Mouse (Mus musculus) embryonic facial prominence, embryonic 12.5 days (tissue): ENCODE measurements around the gene Dusp3. TPM values are rescaled to one million over a fixed set of nuclear protein-coding genes. Genes with fewer than 3 reads are reported as not detected.

ENCODE experiments used
- ATAC-seq: fragments of 200-750 bp; cut with Nextera tagmentation; 2 replicates; pipeline ENCODE4 v1.8.0; 2017; ENCODE audit not compliant: insufficient number of reproducible peaks, insufficient read depth, low FRiP score, low TSS enrichment
- H3K27ac ChIP-seq: fragments of 300-500 bp; sonication (generic); 2 replicates; pipeline ENCODE4 v1.5.1; 2016; ENCODE audit warnings: mild to moderate bottlenecking
- H3K27me3 ChIP-seq: fragments of 300-500 bp; sonication (generic); 2 replicates; pipeline ENCODE4 v1.6.1; 2016; ENCODE audit warnings: mild to moderate bottlenecking, moderate library complexity
- H3K36me3 ChIP-seq: fragments of 300-500 bp; sonication (generic); 2 replicates; pipeline ENCODE4 v1.6.1; 2016; ENCODE audit warnings: mild to moderate bottlenecking
- H3K4me1 ChIP-seq: fragments of 300-500 bp; sonication (generic); 2 replicates; pipeline ENCODE4 v1.6.1; 2016
- H3K4me2 ChIP-seq: fragments of 300-500 bp; sonication (generic); replicated peaks from 2 replicates; pipeline ENCODE4 v1.6.1; 2016; ENCODE audit warnings: mild to moderate bottlenecking, moderate library complexity
- H3K4me3 ChIP-seq: fragments of 300-500 bp; sonication (generic); 2 replicates; pipeline ENCODE4 v1.5.1; 2016; ENCODE audit warnings: mild to moderate bottlenecking
- H3K9ac ChIP-seq: fragments of 300-500 bp; sonication (generic); 2 replicates; pipeline ENCODE4 v1.6.1; 2016; ENCODE audit warnings: mild to moderate bottlenecking, moderate library complexity
- H3K9me3 ChIP-seq: fragments of 300-500 bp; sonication (generic); 2 replicates; pipeline ENCODE4 v1.6.1; 2016; ENCODE audit warnings: mild to moderate bottlenecking, moderate library complexity
- WGBS: fragments of 180-500 bp; shearing (Covaris S2); methylation state at CpG from one replicate; pipeline ENCODE4 v1.1.7; 2016; 5-methylcytosine and 5-hydroxymethylcytosine counted together
- polyA plus RNA-seq: library from polyadenylated mRNA; unstranded; fragments of >200 nt; fragmentation: Nextera tagmentation; extraction: Ambion mirVana; gene quantifications from 2 replicates; pipeline ENCODE4 v1.2.1, GENCODE M21; 2016

The Dusp3 gene
- polyA plus RNA-seq, 1 experiment from 2014 or later, result 12.3 TPM

- ATAC-seq, result no peak
- H3K4me3 ChIP-seq, result no peak overlapping the region
- WGBS, result 82% methylated on average over 10 of the region's 10 CpGs
These were observed 59.7 kb downstream of the Dusp3 start for GRCm38 (mm10) chr11:101926951-101927589.

GRCm38 (mm10) chr11:101925636-101926035 is 61.2 kb downstream of the Dusp3 start:
- 65% methylated on average over 6 of the region's 6 CpGs for WGBS
- H3K36me3 ChIP-seq, result no peaks in the 10 kb centered on the region

More at GRCm38 (mm10) chr11:101926951-101927589, 59.7 kb downstream of the Dusp3 start:
- H3K27ac ChIP-seq, result no peak overlapping the region
- H3K9me3 ChIP-seq, result no peaks in the 10 kb centered on the region
- no peak overlapping the region for H3K9ac ChIP-seq
- no peaks in the 10 kb centered on the region for H3K36me3 ChIP-seq
- peaks cover 3% of the 10 kb centered on the region; the same call in 1 of the 2 replicates for H3K27me3 ChIP-seq
- peaks cover 6% of the 10 kb centered on the region; the same call in 1 of the 2 replicates for H3K4me1 ChIP-seq
- no peak overlapping the region for H3K4me2 ChIP-seq

DNA sequence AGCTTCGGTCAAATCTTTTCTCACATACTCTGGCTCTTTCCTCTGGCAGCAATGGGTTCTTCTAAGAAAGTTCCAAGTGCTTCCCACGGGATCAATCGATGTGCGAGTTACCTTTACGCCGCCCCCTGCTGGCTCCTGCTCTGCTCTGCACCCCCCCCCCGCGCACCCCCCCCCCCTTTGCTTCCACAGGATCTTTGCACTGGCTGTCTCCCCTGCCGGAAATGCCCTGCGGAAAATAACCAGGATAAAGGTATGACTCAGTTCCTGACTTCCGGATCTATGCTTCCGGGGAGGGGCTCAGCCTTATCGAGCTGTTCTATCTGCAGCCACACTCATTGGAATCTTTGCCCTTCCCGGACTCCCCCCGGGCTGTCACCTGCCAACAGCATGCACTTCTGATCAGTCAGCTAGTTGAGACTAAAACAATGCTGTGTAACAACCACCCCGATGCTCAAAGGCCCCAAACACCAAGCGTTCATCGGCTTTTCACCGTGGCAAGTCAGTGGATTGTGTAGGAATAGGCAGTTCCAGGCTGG is 62.3 kb downstream of the Dusp3 start:
- no peak for ATAC-seq
- Histone ChIP-seq H3K27ac (no peak overlapping the region), H3K4me2 (no peak overlapping the region), H3K9ac (no peak overlapping the region), H3K27me3 (no peaks in the 10 kb centered on the region), H3K4me3 (no peak overlapping the region), H3K36me3 (no peaks in the 10 kb centered on the region), H3K4me1 (peaks cover 6% of the 10 kb centered on the region; the same call in 1 of the 2 replicates), H3K9me3 (no peaks in the 10 kb centered on the region)
- WGBS, result 71% methylated on average over 17 of the region's 19 CpGs

More at GRCm38 (mm10) chr11:101925636-101926035, 61.2 kb downstream of the Dusp3 start:
- H3K27ac ChIP-seq, result no peak overlapping the region
- no peaks in the 10 kb centered on the region for H3K9me3 ChIP-seq
- no peak overlapping the region for H3K4me2 ChIP-seq
- H3K4me3 ChIP-seq, result no peak overlapping the region
- no peaks in the 10 kb centered on the region for H3K27me3 ChIP-seq
- H3K4me1 ChIP-seq, result peaks cover 6% of the 10 kb centered on the region; the same call in 1 of the 2 replicates
- ATAC-seq, result no peak
- H3K9ac ChIP-seq, result no peak overlapping the region

- no peak overlapping the region for H3K9ac ChIP-seq
- H3K27ac ChIP-seq, result no peak overlapping the region
- H3K27me3 ChIP-seq, result no peaks in the 10 kb centered on the region
- peaks cover 6% of the 10 kb centered on the region; the same call in 1 of the 2 replicates for H3K4me1 ChIP-seq
- H3K9me3 ChIP-seq, result no peaks in the 10 kb centered on the region
- no peak overlapping the region for H3K4me3 ChIP-seq
- 74% methylated on average over 6 of the region's 6 CpGs for WGBS
- no peak overlapping the region for H3K4me2 ChIP-seq
- no peak for ATAC-seq
- H3K36me3 ChIP-seq, result no peaks in the 10 kb centered on the region
These were observed 62.8 kb downstream of the Dusp3 start for GRCm38 (mm10) chr11:101923988-101924387.

- Histone ChIP-seq H3K36me3 (no peaks in the 10 kb centered on the region), H3K4me1 (no peaks in the 10 kb centered on the region), H3K9ac (no peak overlapping the region), H3K27me3 (peaks cover 13% of the 10 kb centered on the region; the same call in 1 of the 2 replicates), H3K9me3 (no peaks in the 10 kb centered on the region), H3K27ac (no peak overlapping the region), H3K4me3 (no peak overlapping the region), H3K4me2 (no peak overlapping the region)
- WGBS, result 76% methylated on average over 12 of the region's 12 CpGs
- no peak for ATAC-seq
These were observed 65.4 kb downstream of the Dusp3 start for GRCm38 (mm10) chr11:101921361-101921952.

Other genes with a start within 250 kb of the Dusp3 start
- gene Etv4, start 201.6 kb downstream of the Dusp3 start, polyA plus RNA-seq, result 17.0 and 25.2 TPM in 2 replicates
- 10.0 and 10.9 TPM in 2 replicates for gene Meox1, start 92.6 kb downstream of the Dusp3 start, polyA plus RNA-seq
- 0.10 and 0.14 TPM in 2 replicates for gene Sost, start 20.0 kb downstream of the Dusp3 start, polyA plus RNA-seq
- gene Cfap97d1, start 2.7 kb downstream of the Dusp3 start, polyA plus RNA-seq, result not detected in 2 replicates
- 11.1 and 11.4 TPM in 2 replicates for gene Mpp3, start 41.4 kb upstream of the Dusp3 start, polyA plus RNA-seq
- gene Cd300lg, start 54.5 kb upstream of the Dusp3 start, polyA plus RNA-seq, result 0.43 and 0.55 TPM in 2 replicates
- gene Mpp2, start 101.5 kb upstream of the Dusp3 start, polyA plus RNA-seq, result 12.7 and 12.8 TPM in 2 replicates
- not detected in 2 replicates for gene Ppy, start 114.3 kb upstream of the Dusp3 start, polyA plus RNA-seq
- gene Pyy, start 120.8 kb upstream of the Dusp3 start, polyA plus RNA-seq, result 0.71 TPM in 1 of 2 replicates, not detected in the other
- 0.06 TPM in 1 of 2 replicates, not detected in the other for gene Nags, start 158.5 kb upstream of the Dusp3 start, polyA plus RNA-seq
- gene Tmem101, start 169.4 kb upstream of the Dusp3 start, polyA plus RNA-seq, result 43.4 and 44.3 TPM in 2 replicates
- 104 and 108 TPM in 2 replicates for gene Lsm12, start 198.3 kb upstream of the Dusp3 start, polyA plus RNA-seq
- 30.3 and 31.3 TPM in 2 replicates for gene G6pc3, start 202.6 kb upstream of the Dusp3 start, polyA plus RNA-seq
- gene Hdac5, start 243.2 kb upstream of the Dusp3 start, polyA plus RNA-seq, result 70.0 and 80.0 TPM in 2 replicates